Mouse (Mus musculus): ENCODE data around the gene Commd1. TPM values are rescaled to one million over a fixed set of nuclear protein-coding genes. Genes with fewer than 3 reads are reported as not detected.

Commd1 gene
- total and polyA plus RNA-seq, 2 experiments from 2014 or later, result 44.0 to 207 TPM

DNA sequence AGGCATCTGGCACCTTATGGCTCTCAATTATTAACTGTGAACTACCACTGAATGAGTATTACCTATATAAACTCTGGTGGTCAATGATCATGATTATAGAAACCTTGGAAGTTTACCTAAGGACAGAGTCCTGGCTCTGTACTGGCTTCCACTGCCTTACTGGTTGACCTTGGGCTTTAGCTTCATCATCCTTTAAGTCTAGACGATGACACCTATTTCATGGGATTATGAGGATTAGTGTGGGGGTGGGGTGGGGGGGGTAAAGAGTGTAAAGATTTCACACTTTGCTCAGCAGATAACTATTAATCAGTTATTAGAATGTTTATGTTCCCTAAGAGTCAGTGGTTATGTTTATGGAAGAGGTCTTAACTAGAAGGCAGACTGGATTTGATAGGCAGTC lies 7.6 kb upstream of the Commd1 start:
- WGBS, result 45% methylated on average over 1 of the region's 1 CpGs
- H3K4me1 ChIP-seq (ENCODE audit: insufficient read depth), result peaks cover 4% of the 10 kb centered on the region; the same call in 1 of the 2 replicates
- H3K27me3 ChIP-seq (ENCODE audit: insufficient read depth, low read length), result no peaks in the 10 kb centered on the region
- DNase-seq, result no peak
- peak overlapping the region; percentile 73 for H3K4me3 ChIP-seq (ENCODE audit: low read depth, low read length)
- H3K27ac ChIP-seq (ENCODE audit: low read depth, low read length), result peak overlapping the region; percentile 93
- no peak for ATAC-seq
- peak overlapping the region; percentile 83 for H3K9ac ChIP-seq
- H3K4me2 ChIP-seq (ENCODE audit: low read depth), result peak overlapping the region; percentile 70
- H3K9me3 ChIP-seq (ENCODE audit: low read length), result no peaks in the 10 kb centered on the region
- peaks cover 11% of the 10 kb centered on the region for H3K36me3 ChIP-seq (ENCODE audit: insufficient read depth)
- no peak for TF ChIP-seq CTCF (IDR thresholded peaks at IDR 0.05; ENCODE audit: low read depth)

DNA sequence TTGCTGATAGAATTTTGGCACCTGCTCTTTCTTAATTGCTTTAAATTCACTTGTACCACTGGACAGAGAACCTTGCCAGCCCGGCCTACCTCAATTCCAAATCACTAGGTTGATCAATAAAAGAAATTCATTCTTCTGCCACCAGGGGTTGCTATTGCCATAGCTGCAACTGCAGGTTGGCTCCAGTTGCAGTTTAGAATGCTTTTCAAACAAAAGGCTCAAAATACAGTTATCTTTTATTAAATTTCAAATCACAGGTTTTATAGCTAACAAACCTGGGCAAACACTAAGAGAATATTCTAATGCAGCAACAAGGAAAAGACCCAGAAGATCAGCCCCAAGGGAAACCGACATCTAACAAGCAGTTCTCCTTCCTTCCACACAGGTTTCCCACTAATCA lies 5.2 kb upstream of the Commd1 start:
- WGBS, result 41% methylated on average over 2 of the region's 2 CpGs
- ATAC-seq, result no peak

DNA sequence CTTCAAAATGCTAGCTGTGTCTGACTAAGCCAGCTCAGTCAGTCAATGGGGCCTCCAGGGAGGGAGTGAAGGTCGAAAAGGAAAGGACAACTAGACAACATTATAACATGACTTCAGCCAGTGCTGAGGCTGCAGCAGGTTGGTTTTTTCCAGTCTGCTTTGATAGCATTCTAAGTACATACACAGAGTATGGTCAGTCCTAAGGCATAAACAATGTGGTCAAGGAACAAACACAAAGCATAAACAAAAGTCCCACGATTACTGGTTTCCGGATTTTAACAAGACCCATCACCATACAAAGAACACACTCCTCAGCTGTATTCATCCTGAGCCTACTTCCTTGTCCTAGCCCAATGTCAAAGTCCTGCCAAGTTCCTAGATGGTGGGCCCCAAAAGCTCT lies 3.3 kb upstream of the Commd1 start:
- Histone ChIP-seq H3K36me3 (ENCODE audit: insufficient read depth) (no peaks in the 10 kb centered on the region), H3K4me3 (ENCODE audit: low read depth, low read length) (no peak overlapping the region), H3K4me2 (ENCODE audit: low read depth) (no peak overlapping the region), H3K4me1 (ENCODE audit: insufficient read depth) (0 out of 2 replicates have a peak, but pooled peaks cover 7% of the 10 kb centered on the region), H3K9me3 (ENCODE audit: low read length) (no peaks in the 10 kb centered on the region), H3K9ac (no peak overlapping the region), H3K27ac (ENCODE audit: low read depth, low read length) (no peak overlapping the region), H3K27me3 (ENCODE audit: insufficient read depth, low read length) (no peaks in the 10 kb centered on the region)
- DNase-seq (no peak), ATAC-seq (no peak)
- no peak for TF ChIP-seq CTCF (IDR thresholded peaks at IDR 0.05; ENCODE audit: low read depth)
- WGBS, result 84% methylated on average over 3 of the region's 3 CpGs

More for the DNA sequence above, 5.2 kb upstream of the Commd1 start:
- H3K4me1 ChIP-seq (ENCODE audit: insufficient read depth), result peaks cover 4% of the 10 kb centered on the region; the same call in 1 of the 2 replicates
- H3K27ac ChIP-seq (ENCODE audit: low read depth, low read length), result no peak overlapping the region
- H3K4me3 ChIP-seq (ENCODE audit: low read depth, low read length), result no peak overlapping the region
- H3K9me3 ChIP-seq (ENCODE audit: low read length), result no peaks in the 10 kb centered on the region
- H3K4me2 ChIP-seq (ENCODE audit: low read depth), result no peak overlapping the region
- no peak overlapping the region for H3K9ac ChIP-seq
- no peaks in the 10 kb centered on the region for H3K27me3 ChIP-seq (ENCODE audit: insufficient read depth, low read length)
- H3K36me3 ChIP-seq (ENCODE audit: insufficient read depth), result no peaks in the 10 kb centered on the region
- TF ChIP-seq CTCF (IDR thresholded peaks at IDR 0.05; ENCODE audit: low read depth), result peak; percentile 87
- peak; percentile 85 for DNase-seq

DNA sequence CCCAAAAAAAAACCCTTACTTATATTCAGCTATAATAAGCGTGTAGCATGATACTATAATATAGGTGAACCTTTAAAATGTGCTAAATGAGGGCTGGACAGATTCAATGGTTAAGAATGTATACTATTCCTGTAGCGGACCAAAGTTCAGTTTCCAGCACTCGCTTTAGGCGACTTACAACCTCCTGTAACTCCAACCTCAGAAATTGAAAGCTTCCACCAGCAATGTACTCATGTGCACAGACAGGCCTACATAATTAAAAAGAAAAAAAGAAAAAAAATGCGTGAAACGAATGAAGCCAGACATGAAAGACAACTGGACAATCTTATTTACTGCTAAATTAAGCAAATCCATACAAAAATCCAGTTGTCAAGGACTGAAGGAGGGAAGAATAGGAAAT lies 664 bp upstream of the Commd1 start:
- Histone ChIP-seq H3K27me3 (ENCODE audit: insufficient read depth, low read length) (no peaks in the 10 kb centered on the region), H3K9me3 (ENCODE audit: low read length) (no peaks in the 10 kb centered on the region), H3K4me2 (ENCODE audit: low read depth) (peak overlapping the region; percentile 54; the same call in 1 of the 2 replicates), H3K9ac (no peak overlapping the region; the same call in 1 of the 2 replicates), H3K27ac (ENCODE audit: low read depth, low read length) (no peak overlapping the region), H3K4me3 (ENCODE audit: low read depth, low read length) (peak overlapping the region; percentile 57; the same call in 1 of the 2 replicates), H3K4me1 (ENCODE audit: insufficient read depth) (0 out of 2 replicates have a peak, but pooled peaks cover 7% of the 10 kb centered on the region), H3K36me3 (ENCODE audit: insufficient read depth) (peaks cover 6% of the 10 kb centered on the region; the same call in 1 of the 2 replicates)
- no peak for DNase-seq
- WGBS, result 64% methylated on average over 6 of the region's 6 CpGs
- ATAC-seq, result no peak
- no peak for TF ChIP-seq CTCF (IDR thresholded peaks at IDR 0.05; ENCODE audit: low read depth)

DNA sequence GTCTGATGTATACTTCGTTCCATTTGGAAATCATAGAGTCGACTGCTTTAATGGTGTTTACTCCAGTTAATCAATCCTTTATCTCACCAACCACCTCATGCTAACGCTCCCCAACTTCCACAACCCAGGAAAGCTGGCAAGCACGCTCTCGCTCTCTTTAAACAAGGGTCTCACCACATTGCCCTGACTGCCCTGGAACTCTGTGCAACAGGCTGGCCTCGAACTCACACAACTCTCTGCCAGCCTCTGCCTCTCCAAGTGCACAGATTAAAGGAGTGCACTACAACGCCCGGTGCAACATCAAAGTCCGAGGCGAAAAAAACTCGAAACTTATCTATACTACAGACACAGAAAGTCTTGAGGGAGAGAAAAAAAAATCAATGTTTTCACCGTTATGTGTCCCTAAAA lies 635 bp downstream of the Commd1 start:
- DNase-seq (no peak), ATAC-seq (peak; percentile 12)
- WGBS, result 5% methylated on average over 12 of the region's 12 CpGs
- H3K4me3 ChIP-seq (ENCODE audit: low read depth, low read length), result peak overlapping the region; percentile 57
- no peaks in the 10 kb centered on the region for H3K27me3 ChIP-seq (ENCODE audit: insufficient read depth, low read length)
- H3K9me3 ChIP-seq (ENCODE audit: low read length), result no peaks in the 10 kb centered on the region
- H3K36me3 ChIP-seq (ENCODE audit: insufficient read depth), result peaks cover 6% of the 10 kb centered on the region; the same call in 1 of the 2 replicates
- H3K27ac ChIP-seq (ENCODE audit: low read depth, low read length), result peak overlapping the region; percentile 93
- 0 out of 2 replicates have a peak, but pooled peaks cover 7% of the 10 kb centered on the region for H3K4me1 ChIP-seq (ENCODE audit: insufficient read depth)
- H3K9ac ChIP-seq, result peak overlapping the region; percentile 67
- TF ChIP-seq CTCF (IDR thresholded peaks at IDR 0.05; ENCODE audit: low read depth), result no peak
- H3K4me2 ChIP-seq (ENCODE audit: low read depth), result peak overlapping the region; percentile 54

DNA sequence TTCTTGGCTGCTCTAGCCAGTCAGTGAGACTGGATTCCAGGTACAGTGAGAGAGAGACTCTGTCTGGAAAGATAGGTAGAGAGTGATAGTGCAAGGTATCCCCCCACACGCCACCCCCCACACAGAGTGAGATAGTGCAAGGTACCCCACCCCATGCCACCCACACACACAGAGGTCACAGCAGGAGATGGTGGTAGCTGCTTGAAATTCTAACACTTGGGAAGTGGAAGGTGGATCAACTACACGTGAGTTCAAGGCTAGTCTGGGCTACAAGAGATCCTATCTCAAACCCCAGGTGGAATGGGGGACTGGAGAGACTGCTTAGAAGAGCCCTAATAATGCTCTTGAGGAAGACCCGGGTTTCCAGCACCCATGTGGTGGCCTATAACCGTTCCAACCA lies 1.1 kb downstream of the Commd1 start:
- no peak for TF ChIP-seq CTCF (IDR thresholded peaks at IDR 0.05; ENCODE audit: low read depth)
- H3K4me2 ChIP-seq (ENCODE audit: low read depth), result peak overlapping the region; percentile 54
- H3K27me3 ChIP-seq (ENCODE audit: insufficient read depth, low read length), result no peaks in the 10 kb centered on the region
- peak overlapping the region; percentile 57 for H3K4me3 ChIP-seq (ENCODE audit: low read depth, low read length)
- H3K4me1 ChIP-seq (ENCODE audit: insufficient read depth), result 0 out of 2 replicates have a peak, but pooled peaks cover 7% of the 10 kb centered on the region
- peaks cover 6% of the 10 kb centered on the region; the same call in 1 of the 2 replicates for H3K36me3 ChIP-seq (ENCODE audit: insufficient read depth)
- H3K27ac ChIP-seq (ENCODE audit: low read depth, low read length), result no peak overlapping the region
- H3K9ac ChIP-seq, result peak overlapping the region; percentile 67; the same call in 1 of the 2 replicates
- ATAC-seq, result no peak
- 44% methylated on average over 4 of the region's 4 CpGs for WGBS
- H3K9me3 ChIP-seq (ENCODE audit: low read length), result no peaks in the 10 kb centered on the region
- DNase-seq, result no peak

DNA sequence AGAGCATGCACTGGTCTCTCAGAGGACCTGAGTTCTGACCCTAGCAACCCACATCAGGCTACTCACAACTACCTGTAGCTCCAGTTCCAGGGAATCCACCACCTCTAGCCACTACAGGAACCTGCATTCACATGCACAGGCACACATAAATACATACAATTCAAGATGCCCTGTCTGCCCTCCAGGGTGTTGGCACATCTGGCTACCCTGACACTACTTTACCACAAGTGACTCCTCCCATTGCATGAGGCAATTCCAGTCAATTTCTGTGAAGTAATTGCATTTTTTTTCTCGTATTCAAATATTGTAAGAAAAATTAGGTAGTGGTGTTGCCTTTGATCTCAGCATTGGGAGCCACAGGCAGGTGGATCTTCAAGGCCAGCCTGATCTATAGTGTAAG lies 3.0 kb downstream of the Commd1 start:
- peaks cover 14% of the 10 kb centered on the region; the same call in 1 of the 2 replicates for H3K4me1 ChIP-seq (ENCODE audit: insufficient read depth)
- H3K27me3 ChIP-seq (ENCODE audit: insufficient read depth, low read length), result no peaks in the 10 kb centered on the region
- H3K9me3 ChIP-seq (ENCODE audit: low read length), result no peaks in the 10 kb centered on the region
- no peak for DNase-seq
- no peak overlapping the region for H3K27ac ChIP-seq (ENCODE audit: low read depth, low read length)
- H3K4me2 ChIP-seq (ENCODE audit: low read depth), result no peak overlapping the region
- ATAC-seq, result no peak
- no peak for TF ChIP-seq CTCF (IDR thresholded peaks at IDR 0.05; ENCODE audit: low read depth)
- peaks cover 6% of the 10 kb centered on the region for H3K36me3 ChIP-seq (ENCODE audit: insufficient read depth)
- no peak overlapping the region for H3K9ac ChIP-seq
- 88% methylated on average over 1 of the region's 1 CpGs for WGBS
- H3K4me3 ChIP-seq (ENCODE audit: low read depth, low read length), result no peak overlapping the region
